Mouse (Mus musculus) liver, postnatal 0 days (tissue): Measurements from ENCODE around the gene Mcm3.
A peak's percentile ranks its signal among the peaks of the same experiment; 100 is the strongest.

Experiments used
- CTCF ChIP-seq: sonication (generic); IDR thresholded peaks from 2 replicates; pipeline ENCODE4 v1.5.1; 2016; ENCODE audit warnings: antibody characterized with exemption, low read depth
- EP300 ChIP-seq: IDR thresholded peaks from 2 replicates; pipeline ENCODE4 v1.6.1; 2016; ENCODE audit warnings: antibody characterized with exemption, low read depth, mild to moderate bottlenecking

DNA sequence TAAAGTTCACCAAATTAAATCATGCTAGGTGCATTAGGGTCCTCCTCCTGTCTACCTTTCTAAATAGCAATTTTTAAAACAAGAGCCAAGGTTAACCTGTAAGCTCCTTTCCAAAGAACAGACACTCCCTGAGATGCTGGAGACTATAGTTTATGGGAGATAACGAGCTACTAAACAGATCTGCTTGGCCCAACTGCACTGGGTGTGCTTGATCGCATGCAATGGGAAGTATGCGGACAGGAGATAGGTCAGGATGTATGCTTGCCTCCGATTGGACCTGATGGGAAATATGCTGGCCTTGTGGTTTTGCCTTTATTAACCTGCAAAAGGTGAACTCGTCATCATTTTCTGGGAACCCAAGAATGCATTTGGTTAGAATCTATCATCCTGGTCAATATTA is 24.9 kb downstream of the Mcm3 start:
- TF ChIP-seq CTCF (no peak), EP300 (0 out of 2 replicates have a peak, but pooled peaks have one; percentile 22)
